Mouse (Mus musculus) ovary, postnatal 10 days (tissue): ENCODE data around the gene Fgd4.
"Not testable (repeated sequence)": the region's sequence is repeated elsewhere in the genome, so short reads cannot be mapped to it uniquely, and the experiment has no call there.

ENCODE experiments used
- DNase-seq: peaks from one replicate; pipeline ENCODE4 v3.0.0; 2022; ENCODE audit warnings: low spot score

Gene Fgd4

GRCm38 (mm10) chr16:16542956-16543441 is 57.4 kb downstream of the Fgd4 start:
- no peak for DNase-seq

DNA sequence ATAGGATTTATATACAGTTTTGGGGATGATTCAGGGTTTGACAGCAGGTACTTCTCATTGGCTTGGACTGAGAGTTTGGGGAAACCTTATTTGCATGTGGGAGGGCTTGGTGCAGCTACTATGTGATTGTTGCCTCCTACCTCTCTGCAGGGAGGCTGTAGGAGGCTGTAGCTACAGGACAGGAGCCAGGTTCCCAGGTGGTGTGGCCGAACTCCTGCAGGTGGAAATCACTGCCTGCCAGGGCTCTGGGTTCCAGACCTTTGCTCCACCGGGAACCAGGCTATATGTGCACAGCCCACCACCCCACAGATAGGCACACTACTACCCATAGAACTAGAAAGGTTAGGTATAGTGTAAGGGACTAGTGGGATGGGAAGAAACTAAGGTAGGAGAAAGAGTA is 61.0 kb downstream of the Fgd4 start:
- not testable (repeated sequence) for DNase-seq

DNA sequence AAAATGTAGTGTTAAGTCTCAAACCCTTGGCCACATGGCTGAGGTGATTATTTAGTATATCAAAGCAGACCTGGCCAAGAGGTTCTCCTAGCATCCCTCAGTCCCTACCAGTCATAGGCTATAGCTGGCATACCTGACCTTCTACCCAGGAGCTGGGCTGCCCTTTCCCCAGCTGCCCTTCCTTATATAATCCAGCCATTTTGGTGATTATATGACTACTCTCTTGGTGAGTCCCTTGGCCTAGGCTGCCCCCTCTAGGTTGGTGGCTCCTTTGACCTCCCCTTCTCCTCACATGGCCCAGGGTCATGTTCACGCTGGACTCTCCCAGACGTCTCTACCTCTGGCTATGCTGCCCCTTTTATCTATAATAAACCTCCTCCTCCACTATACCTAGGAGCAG is 65.1 kb downstream of the Fgd4 start:
- DNase-seq: no peak

GRCm38 (mm10) chr16:16528014-16528413 is 72.3 kb downstream of the Fgd4 start:
- DNase-seq: no peak

- DNase-seq: peak; percentile 10
Observed at GRCm38 (mm10) chr16:16527267-16527666, 73.1 kb downstream of the Fgd4 start.

DNA sequence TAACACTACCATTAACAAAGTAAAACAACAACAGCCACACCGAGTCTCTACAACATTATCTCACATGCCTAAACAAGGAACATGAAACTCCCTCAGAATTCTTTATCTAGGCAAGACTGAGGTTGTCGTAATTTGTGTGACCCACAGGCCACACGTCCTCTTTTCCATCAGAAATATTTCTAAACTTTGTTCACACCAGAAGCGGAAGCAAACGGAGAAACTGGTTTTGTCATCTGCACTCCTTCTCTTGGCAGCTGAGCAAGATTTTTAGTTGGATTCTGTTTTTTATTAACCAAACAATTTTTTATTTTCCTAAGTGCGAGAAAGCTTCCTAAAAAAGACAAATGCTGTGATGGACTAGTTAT is 73.6 kb downstream of the Fgd4 start:
- no peak for DNase-seq

- no peak for DNase-seq
Observed at GRCm38 (mm10) chr16:16526097-16526740, 74.1 kb downstream of the Fgd4 start.

- no peak for DNase-seq
Observed at GRCm38 (mm10) chr16:16525266-16525904, 75.0 kb downstream of the Fgd4 start.

DNA sequence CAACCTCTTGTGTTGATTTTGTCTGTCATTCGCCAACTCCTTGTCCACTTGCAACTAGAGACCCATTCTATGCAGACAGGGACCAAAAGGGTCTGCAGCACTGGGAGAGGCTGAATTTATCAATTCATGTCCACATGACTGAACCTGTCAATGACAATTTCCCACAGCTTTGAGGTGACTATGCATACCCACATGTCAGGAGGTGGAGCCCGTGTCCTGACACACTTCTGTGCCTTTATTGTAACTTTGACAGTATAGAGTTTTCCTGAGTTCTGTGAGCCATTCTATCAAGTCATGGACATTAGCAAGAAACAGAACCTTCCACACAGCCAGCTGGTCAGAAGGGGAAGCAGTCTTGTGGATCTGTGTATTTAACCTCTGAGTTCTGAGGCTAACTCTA is 76.7 kb downstream of the Fgd4 start:
- DNase-seq: no peak

GRCm38 (mm10) chr16:16522869-16523268 is 77.5 kb downstream of the Fgd4 start:
- not testable (repeated sequence) for DNase-seq

DNA sequence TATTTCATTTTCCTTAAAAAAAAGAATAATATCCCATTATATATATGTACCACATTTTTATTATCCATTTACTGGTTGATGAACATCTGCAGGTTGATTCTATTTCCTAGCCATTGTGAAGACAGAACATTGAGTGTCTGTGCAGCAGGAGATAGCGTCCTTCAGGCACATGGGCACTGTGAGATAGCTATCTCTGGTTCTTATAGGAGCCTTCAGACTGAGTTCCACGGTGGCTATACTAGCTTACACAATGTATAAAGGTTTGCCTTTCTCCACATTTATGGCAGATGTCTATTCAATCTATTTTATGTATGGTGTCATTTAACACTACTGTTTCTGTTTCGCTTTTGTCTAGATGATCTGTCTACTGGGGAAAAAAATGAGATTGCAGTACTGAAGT is 98.9 kb downstream of the Fgd4 start:
- DNase-seq: no peak

DNA sequence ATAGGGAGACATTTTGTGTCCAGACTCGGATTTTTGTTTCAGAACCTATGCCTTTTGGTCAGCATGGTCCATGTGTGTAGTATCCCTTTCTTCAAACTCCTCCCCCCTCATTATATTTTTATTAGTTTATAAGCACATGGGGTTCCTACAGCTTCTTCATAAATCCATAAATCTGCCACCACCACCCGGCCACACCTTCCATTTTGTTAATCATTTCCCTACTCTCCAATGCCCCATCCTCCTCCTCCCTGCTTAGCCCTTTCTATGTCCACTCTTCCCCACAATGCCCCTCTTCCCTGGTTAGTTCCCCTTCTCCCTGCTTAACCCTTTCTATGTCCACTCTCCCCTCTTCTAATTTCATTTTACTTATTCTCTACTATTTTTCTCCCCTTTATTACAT is 99.4 kb downstream of the Fgd4 start:
- no peak for DNase-seq

DNA sequence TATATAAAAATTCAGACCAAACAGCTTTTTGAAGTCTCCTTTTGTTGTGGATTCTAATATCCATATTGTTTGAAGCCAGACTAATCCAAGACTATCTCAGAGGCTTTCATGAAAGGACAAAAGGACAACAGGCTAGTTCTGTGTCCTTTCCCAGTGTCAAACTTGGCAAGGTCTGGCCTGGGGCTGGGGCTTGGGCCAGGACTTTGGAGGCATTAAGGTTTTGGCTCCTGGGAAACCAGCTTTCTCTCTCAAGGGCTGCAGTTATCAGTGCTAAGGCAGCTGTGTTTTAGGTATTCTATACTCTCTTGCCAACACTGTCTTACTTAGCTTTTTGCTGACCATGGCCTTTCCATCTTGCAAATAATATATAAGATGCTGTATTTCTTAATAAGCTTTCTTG is 101.6 kb downstream of the Fgd4 start:
- DNase-seq: peak; percentile 2

DNA sequence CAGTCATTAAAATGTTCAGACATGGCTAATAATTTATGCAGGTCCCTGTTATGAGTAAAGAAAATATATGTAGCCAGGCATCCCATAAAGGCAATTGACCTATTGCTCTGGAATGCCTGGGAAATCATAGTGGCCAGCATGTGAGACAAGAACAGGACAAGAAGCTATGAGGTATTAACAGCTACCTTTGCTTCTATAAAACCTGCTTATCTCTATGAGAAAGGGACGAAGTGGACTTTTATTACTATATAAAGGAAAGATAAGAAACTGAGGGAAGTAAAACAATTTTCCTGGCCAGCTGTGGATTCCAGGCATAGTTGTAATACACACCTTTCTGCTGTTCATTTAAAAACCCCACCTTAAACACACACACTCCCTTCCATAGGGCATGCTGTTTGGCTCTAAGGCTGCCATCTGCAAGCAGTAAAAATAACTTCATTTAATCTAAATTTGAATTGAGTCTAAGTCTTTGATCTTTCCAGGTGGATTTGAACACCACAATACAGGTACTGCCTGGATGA is 114.8 kb downstream of the Fgd4 start:
- DNase-seq: no peak

DNA sequence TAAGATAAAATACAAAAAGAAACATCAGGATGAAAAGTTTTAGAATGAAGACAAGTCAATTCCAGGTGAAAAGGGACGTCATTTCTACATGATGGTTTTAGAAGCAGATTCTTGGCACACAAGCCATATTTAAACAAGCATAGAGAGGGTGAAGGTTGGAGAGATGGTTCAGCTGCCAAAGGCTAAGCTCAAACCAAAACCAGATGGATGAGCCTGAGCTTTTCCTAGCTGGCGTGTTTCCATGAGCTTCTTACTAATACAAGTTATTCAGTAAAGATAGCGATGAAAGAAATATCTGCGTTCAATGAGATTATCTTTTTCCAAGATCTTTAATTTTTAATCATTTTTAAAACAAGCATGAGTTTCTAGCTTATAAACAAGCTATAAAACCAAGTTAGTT is 115.7 kb downstream of the Fgd4 start:
- no peak for DNase-seq

GRCm38 (mm10) chr16:16473451-16473850 is 126.9 kb downstream of the Fgd4 start:
- not testable (repeated sequence) for DNase-seq

DNA sequence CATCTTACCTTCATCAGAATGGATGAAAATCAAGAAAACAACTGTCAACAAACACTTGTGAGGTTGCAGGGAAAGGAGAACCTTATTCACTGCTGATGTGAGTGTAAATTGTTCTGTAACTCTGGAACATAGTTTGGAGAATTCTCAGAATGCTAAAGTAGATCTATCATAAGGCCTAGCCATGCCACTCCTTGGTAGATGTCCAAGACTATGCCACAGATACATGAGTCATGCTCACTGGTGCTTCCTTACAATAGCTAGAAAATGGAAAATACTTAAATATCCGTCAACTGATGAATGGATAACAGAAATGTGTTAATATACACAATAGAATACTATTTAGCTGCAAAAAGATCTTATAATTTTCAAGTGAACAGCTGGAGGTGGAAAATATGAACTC is 150.3 kb downstream of the Fgd4 start:
- no peak for DNase-seq

- DNase-seq: no peak
Observed at GRCm38 (mm10) chr16:16438436-16438835, 161.9 kb downstream of the Fgd4 start.

GRCm38 (mm10) chr16:16422456-16422855 is 177.9 kb downstream of the Fgd4 start:
- no peak for DNase-seq

DNA sequence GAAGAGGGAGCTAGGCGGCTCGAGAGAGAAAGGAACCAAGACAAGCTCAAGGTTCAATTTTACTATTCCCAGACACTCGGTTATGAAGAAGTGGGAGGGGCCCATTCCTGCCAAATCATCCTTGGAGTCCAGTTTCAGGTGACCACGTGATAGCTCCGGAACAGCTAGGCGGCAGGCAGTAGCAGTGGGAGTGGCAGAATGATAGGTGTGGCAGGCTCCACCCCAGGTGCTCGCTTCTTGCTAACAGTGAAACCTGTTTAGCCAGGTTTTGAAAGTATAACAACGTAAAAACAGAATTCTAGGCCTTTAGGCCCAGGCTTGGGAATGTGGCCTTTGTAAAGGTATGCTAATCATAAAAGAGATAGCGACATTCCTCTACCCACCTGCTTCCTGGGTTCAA is 233.1 kb downstream of the Fgd4 start:
- not testable (repeated sequence) for DNase-seq
